Mouse (Mus musculus) cerebellum, adult 2 months (tissue): ENCODE data around the gene Ammecr1.

Experiments used
- CTCF ChIP-seq: fragments of 200-500 bp; IDR thresholded peaks from 2 replicates; pipeline ENCODE4 v1.5.1; 2011; ENCODE audit warnings: low read depth, mild to moderate bottlenecking, control low read depth, low read length, moderate library complexity, borderline replicate concordance; ENCODE audit not compliant: insufficient read depth
- POLR2A ChIP-seq: fragments of 200-500 bp; IDR thresholded peaks from 2 replicates; pipeline ENCODE4 v1.6.1; 2011; ENCODE audit warnings: low read length, control low read depth, borderline replicate concordance; ENCODE audit not compliant: insufficient read depth

GRCm38 (mm10) chrX:142883593-142883992 lies 82.9 kb downstream of the Ammecr1 start:
- no peak for TF ChIP-seq CTCF
- TF ChIP-seq POLR2A: no peak
